Mouse (Mus musculus) liver, adult (tissue): ENCODE data around the gene Rnd1.

Experiments
- GATA4 ChIP-seq: IDR thresholded peaks from 2 replicates; pipeline ENCODE4 v1.6.1; 2014; ENCODE audit warnings: mild to moderate bottlenecking, low read length; ENCODE audit not compliant: insufficient replicate concordance

Rnd1 gene

DNA sequence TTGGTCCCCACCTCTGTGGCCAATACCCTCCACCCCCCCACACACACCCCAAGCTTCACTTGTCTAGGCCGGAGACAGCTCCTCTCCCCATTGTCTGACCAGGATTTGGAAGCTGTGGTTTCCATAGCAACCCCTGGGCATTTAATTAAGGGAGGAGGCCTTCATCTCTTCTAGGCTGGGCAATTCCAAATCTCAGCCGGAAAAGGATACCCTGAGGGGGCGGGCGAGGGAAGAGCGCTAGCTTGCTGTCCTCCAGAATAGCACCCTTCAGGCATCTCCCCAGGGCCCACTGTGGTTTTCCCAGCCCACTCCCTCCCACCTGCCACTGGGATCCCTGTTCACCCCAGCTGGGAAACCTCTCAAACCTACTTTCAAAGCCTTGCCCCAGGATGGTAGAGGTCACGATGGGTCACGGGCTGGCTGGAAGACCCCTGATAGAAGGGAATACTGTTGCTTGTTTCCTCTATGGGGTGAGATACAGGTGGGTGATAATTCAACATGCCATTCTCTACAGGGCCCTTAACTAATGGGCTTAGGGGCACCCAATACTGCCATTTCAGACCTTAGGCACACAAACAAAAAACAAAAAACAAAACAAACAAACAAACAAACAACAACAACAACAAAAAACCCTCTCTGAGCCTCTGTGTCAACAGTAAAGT lies 14.4 kb upstream of the Rnd1 start:
- no peak for TF ChIP-seq GATA4

DNA sequence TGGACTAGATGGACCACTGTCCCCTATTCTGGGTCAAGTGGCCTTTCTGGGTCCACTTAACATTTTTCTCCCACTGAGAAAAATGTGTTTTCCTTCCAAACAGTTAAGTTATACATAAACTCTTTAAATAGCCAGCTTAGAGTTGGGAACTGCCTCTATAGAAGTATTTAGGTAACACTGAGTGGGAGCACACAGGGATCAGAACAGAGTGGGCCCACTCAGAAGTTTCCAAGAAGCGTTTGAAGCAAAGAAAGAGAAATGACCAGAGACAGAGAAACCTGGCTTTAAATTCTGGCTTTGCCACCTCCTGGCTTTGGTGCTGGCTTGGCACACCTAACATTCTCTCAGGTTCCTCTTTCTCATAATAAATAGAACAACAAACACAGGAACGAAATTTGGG lies 12.4 kb upstream of the Rnd1 start:
- no peak for TF ChIP-seq GATA4

GRCm38 (mm10) chr15:98685926-98686325 lies 8.7 kb upstream of the Rnd1 start:
- TF ChIP-seq GATA4, result no peak

DNA sequence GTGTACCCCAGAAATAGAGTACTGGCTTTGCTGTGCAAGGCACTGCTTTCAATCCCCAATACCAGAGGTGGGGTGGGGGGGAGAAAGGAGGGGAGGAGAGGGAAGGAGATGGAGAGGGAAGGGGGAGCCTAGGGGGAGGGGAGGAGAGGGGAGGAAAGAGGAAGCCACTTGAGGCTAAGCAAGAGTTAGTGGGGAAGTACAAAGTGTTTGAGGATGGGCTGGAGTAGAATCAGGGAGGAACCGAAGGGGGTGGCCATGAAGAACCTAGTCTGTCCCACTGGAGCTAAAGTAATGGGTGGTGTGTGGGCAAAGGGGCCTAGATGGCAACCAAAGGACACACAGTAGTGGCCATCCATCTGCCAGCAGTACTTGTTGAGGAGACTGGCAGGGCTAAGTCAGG lies 6.5 kb upstream of the Rnd1 start:
- TF ChIP-seq GATA4, result no peak

GRCm38 (mm10) chr15:98683177-98683576 lies 5.9 kb upstream of the Rnd1 start:
- TF ChIP-seq GATA4, result no peak

DNA sequence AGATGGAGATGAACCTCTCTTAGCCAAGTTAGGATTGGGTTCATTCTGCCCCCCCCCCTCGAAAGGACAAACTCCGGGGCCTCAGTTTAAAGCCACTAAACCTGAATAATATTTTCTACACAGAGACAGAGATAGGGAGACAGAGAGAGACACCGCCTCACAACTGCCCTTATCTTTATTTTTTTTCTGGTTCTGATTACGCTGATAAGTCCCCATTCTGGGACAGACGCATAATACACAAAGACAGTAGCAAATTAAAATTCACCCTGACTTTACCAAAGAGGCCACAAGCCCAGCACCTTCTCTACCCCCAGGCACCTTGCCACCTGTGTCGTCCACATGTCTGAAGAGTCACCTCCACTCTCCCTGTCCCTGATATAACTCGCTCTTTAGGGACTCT lies 4.4 kb upstream of the Rnd1 start:
- TF ChIP-seq GATA4, result no peak

- no peak for TF ChIP-seq GATA4
These were observed 3.4 kb upstream of the Rnd1 start for GRCm38 (mm10) chr15:98680660-98681059.

- peak; percentile 47; the same call in 1 of the 2 replicates for TF ChIP-seq GATA4
These were observed 716 bp upstream of the Rnd1 start for GRCm38 (mm10) chr15:98677977-98678376.

GRCm38 (mm10) chr15:98676471-98676870 lies 790 bp downstream of the Rnd1 start:
- no peak for TF ChIP-seq GATA4

DNA sequence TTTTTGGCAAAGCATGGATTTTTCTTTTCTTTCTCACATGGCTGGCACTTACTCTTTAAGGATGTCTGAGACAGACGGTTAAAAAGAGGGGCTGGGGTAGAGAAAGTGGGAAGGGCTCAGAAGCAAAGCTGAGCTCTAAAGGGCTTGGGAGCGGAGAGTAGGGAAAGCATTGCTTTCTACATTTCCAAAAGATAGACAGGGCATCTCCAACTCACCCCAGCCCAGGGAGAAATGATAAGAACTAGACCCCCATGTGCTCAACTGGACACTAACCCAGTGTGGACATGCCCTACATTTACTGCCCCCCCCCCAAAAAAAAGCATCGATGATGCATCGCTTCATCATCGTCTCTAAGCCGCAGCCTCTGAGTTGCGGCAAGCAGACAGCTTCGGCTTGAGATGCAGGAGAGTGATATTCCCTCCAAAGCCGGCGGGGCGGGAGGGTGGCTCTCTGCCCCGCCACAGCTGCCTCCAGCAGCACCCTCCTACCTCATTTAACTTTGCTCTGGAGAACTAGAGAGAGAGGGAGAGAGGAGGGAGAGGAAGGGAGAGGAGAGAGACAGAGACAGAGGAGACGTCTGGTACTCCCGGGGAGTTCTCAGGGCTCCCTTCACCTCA lies 1.5 kb downstream of the Rnd1 start:
- no peak for TF ChIP-seq GATA4

GRCm38 (mm10) chr15:98674994-98675545 lies 2.2 kb downstream of the Rnd1 start:
- TF ChIP-seq GATA4, result no peak

DNA sequence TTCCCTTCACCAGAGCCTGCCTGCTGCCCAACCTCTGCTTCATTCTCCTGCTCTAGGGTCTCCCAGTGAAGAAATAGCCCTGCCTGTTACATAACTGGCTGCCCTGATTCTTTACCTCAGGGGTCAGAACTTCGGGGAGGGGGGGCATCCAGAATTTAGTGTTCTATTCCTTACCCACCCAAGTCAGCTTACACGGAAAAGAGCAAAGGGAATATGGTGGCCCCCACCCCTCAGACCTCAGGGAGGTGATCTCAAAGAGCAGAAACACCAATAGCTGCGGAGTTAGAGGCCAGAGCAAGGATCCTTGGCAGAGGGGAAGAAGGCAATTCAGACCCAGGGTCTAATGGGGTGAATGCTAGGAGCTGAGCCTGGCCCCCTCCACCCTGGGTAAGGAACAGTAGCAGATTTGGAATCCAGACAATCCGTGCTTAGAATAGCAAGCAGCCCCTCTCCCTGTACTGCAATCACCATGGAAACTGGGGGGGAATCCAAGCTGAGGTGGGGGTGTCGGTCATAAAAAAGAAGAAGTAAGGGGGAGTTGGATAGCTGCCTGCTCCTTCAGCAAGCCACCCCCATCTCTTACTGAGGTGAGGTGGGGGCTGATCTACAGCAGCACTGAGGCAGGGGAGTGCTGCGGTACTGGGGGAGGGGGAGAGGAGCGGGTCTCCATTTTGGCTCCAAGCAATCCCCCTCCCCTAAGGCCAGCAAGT lies 2.8 kb downstream of the Rnd1 start:
- TF ChIP-seq GATA4, result no peak

DNA sequence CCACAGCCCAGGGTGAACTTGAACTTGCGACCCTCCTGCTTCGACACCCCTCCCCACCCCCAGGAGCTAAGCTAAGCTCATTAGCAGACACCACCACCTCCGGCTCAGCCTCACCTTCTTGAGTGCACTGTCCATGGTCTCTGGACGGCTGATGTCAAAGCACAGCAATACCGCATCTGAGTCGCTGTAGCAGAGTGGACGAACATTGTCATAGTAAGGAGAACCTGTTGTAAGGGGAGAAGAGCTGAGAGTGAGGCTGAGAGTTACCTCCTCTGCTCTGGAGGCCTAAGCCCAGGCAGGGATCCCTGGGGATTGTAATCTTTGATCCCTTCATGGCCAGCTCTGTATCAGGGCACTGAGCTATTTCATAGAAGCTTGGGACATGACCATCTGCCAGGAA lies 3.5 kb downstream of the Rnd1 start:
- TF ChIP-seq GATA4, result no peak

- no peak for TF ChIP-seq GATA4
These were observed 4.7 kb downstream of the Rnd1 start for GRCm38 (mm10) chr15:98672592-98672991.

DNA sequence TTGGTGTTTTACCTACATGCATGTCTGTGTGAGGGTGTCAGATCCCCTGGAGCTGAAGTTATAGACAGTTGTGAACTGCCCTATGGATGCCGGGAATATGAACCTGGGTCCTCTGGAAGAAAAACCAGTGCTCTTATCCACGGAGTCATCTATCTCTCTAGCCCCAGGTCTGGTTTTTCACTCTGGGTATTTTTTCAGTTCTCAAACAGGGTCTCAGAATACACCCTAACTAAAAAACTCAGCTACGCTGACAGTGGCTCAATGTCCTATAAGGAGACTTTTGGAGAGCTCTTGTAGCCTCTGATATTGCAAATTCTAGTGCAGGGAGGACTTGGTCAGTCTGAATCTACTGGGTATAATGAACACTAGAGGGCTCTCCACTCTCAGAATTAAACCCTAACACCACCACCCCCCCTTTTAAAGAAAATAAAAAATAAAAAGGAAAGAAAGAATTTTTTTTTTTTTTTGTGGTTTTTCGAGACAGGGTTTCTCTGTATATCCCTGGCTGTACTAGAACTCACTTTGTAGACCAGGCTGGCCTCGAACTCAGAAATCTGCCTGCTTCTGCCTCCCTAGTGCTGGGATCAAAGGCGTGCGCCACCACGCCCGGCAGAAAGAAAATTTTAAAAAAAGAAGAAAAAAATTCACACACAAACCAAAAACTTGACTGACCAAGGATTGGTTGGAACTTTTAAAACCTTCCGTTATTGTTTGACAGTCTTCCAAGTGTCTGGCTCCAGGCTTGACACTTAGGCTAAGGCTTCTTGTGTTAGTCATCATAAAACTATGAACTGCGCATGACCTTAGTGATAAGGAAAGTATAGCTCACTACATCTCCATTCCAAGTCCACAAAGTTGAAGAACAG lies 13.0 kb downstream of the Rnd1 start:
- no peak for TF ChIP-seq GATA4
